Mouse (Mus musculus) adrenal gland, postnatal 25 days (tissue): ENCODE measurements at regions not wholly inside any gene's neighbourhood (a gene's known extent, or its start where the extent isn't known, plus 50 kb on each side); places are given as distances from the start of the nearest gene placed in this dataset.
A peak's percentile ranks its signal among the peaks of the same experiment; 100 is the strongest.
"Not testable (repeated sequence)": the region's sequence is repeated elsewhere in the genome, so short reads cannot be mapped to it uniquely, and the experiment has no call there.

Source experiments
- DNase-seq: peaks from one replicate; pipeline ENCODE4 v3.0.0; 2021; ENCODE audit warnings: mixed read lengths

- not testable (repeated sequence) for DNase-seq
Measured at GRCm38 (mm10) chr5:3141841-3142240, 199.4 kb upstream of the Cdk6 start.

DNA sequence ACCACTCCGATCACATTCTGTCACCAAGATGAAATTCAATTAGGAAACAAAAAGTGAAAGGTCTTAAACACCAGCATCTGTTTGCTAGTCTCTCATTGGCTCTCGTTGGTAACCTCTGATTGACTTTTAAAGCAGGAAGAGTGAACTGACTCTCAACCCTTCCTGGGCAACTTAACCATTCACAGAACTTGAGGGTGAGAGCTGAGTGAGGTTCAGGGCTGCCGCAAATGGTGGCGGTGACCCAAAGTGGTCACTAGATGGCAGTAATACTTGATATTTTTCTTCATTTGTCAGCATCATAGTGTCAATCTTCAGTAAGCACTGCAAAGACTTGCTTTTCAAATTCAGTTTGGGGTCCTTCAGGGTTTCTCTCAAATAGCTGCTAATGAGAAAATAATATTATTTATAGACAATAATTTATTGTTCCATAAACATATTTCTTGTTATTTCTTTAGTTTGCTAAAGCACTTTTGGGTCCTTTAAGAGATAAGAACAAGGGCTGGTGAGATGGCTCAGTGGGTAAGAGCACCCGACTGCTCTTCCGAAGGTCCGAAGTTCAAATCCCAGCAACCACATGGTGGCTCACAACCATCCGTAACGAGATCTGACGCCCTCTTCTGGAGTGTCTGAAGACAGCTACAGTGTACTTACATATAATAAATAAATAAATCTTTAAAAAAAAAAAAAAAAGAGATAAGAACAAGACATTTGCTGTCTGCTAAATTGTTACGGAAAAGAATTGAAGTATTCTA lies 194.6 kb upstream of the Cdk6 start:
- DNase-seq = peak; percentile 6

DNA sequence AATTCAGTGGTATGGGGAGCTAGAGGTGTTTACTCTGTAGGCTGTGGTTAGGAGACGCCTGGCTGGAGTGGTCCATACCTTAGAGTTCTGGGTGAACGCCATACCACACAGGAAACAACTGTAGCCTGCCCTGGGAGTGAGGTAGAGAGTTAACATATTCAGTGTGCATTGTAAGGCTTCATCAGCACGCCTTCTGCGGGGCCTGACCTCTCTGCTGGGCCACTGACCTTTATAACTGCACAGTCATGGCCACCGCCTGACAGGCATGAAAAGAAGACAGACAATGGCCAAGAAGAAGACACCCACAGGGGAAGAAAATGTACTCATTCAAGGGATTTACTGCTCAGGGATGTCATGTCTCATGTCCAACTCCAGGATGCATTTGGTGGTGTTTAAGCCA lies 191.4 kb upstream of the Cdk6 start:
- DNase-seq = not testable (repeated sequence)

DNA sequence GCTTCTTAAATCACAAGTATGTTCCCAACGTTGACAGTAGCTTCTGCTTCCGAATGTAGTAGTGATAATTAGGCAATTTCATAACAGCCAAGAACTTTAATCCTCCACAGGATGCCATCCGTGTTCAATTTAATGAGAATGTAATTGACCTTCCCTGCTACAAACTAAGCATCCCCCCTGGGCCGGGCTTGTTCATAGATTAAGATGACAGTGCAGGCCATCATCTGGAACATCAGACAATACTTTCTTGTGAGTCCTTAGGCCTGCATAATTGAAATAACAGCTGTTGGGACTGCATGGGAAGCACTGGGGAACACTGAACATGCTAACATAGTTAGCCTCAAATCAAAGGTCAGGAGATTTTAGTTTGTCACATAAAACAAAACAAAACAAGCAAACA lies 190.5 kb upstream of the Cdk6 start:
- DNase-seq = not testable (repeated sequence)

- DNase-seq = not testable (repeated sequence)
Measured at GRCm38 (mm10) chr5:3151534-3152148, 189.6 kb upstream of the Cdk6 start.

GRCm38 (mm10) chr5:3152149-3152865 lies 189.0 kb upstream of the Cdk6 start:
- DNase-seq = peak; percentile 42

DNA sequence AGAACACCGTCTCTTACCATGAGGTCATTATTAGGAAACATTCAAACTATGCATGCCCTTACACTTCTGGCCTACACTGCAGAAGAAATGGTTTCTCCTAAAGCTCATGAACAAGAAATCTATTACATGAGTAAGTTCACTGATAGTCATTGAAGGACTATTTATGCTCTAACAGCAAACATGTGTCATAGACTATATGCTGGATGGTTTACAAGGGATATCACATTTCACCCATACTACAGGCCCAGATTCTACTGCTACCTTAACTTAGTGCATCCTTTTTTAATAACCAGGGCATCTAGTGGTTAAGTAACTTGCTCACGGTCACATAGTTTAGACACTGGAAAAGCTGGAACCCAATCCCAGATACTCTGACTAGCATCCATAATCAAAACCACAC lies 175.8 kb upstream of the Cdk6 start:
- not testable (repeated sequence) for DNase-seq

- not testable (repeated sequence) for DNase-seq
Measured at GRCm38 (mm10) chr5:3166496-3166895, 174.8 kb upstream of the Cdk6 start.

DNA sequence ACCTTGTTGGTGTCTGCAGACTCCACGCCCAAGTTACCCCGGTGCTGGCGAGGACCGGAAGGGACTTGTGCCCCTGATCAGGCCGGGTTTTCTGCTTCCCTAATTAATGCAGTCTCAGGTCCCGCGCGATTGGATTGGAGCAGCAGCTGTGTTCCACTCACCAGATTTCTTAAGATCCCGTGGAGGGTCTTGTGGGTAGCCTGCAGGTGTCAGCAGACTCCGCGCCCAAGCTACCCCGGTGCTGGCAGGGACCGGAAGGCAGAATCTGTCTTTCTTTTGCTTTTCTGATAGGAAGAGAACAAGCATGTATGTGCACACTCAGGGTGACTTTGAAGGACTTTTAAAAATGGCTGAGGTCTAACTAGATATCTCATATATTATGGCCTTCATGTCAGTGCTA lies 147.7 kb upstream of the Cdk6 start:
- DNase-seq = not testable (repeated sequence)

- peak; percentile 7 for DNase-seq
Measured at GRCm38 (mm10) chr5:3197952-3198841, 143.1 kb upstream of the Cdk6 start.

DNA sequence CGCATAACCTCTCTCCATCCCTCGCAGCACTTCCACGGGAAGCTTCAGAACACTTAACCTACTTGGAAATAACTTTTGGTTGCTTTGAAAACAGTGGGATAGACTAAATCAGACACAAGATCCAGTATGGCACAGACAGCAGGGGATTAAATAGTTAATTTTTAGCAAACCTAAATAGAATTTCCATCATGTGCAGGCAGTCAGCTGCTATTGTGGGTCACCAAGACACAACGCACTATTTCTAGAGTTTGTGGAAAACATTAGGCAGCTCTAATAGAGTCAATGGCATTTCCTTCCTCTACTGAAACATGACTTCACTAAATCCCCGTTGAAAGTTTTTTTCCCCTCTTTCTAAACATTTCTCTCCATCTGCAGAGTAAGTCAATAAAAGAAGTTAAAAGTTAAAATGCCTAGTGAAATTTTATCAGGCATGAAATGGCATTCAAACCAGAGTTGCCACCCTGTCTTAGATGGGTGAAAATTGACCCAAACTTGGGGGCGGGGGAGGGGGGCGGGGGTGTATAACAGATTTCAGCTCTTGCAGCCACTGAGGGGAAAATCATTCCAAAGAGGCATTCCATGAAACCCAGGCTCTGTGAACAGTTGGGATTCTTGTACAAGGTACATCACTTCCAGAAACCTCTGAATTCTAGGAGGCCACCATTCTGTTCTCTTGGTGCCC lies 142.3 kb upstream of the Cdk6 start:
- DNase-seq = not testable (repeated sequence)

- DNase-seq = not testable (repeated sequence)
Measured at GRCm38 (mm10) chr5:3206160-3206559, 135.1 kb upstream of the Cdk6 start.

DNA sequence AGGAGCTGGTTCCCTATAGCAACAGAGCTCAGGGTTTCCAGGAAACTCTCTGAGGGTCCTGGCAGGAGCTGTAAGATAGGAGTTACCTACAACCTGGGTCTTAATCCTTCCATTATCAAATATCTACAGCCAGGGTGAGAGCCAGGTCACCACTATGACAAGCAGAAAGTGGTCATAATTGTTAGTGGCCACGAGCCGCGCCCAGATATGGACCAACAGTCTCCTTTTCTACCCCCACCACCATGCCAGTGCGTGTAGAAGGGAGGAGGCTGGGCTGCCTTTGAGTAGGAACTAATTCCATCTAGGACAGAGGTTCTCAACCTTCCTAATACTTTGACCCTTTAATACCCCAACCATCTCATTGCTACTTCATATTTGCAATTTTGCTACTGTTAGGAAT lies 133.0 kb upstream of the Cdk6 start:
- DNase-seq = not testable (repeated sequence)

DNA sequence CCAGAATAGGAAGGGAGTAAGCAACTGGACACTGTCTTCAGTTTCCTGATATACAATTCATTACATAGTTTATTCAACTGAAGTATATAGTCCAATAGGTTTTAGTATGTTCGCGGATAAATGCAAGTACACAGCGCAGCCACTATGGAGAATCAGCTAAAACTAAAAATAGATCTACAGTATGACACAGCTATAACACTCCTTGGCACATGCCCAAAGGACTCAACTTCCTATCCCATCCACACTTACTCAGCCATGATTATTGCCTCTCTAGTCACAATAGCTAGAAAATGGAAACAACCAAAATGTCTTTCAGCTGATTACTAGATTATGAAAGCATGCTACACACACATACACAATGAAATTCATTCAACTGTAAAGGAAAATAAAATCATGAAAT lies 130.0 kb upstream of the Cdk6 start:
- no peak for DNase-seq

DNA sequence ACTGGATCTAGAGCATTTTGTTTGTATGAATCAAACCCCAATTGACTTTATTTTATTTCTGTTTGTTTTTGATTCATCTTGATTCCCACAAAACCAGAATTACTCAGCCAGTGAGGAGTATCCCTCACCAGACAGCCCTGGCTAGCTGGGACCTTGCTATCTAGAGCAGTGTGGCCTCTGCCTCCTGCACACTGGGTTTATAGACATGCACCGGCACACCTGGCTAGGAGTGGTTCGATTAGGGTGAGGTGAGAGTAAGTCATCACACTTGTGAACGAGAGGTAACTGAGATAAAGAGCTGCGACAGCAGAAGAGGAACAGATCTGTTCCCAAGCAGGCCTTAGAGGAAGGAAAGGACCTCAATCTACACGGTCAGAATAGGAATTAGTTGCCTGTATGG lies 125.2 kb upstream of the Cdk6 start:
- no peak for DNase-seq

- DNase-seq = no peak
Measured at GRCm38 (mm10) chr5:3219230-3219629, 122.1 kb upstream of the Cdk6 start.

DNA sequence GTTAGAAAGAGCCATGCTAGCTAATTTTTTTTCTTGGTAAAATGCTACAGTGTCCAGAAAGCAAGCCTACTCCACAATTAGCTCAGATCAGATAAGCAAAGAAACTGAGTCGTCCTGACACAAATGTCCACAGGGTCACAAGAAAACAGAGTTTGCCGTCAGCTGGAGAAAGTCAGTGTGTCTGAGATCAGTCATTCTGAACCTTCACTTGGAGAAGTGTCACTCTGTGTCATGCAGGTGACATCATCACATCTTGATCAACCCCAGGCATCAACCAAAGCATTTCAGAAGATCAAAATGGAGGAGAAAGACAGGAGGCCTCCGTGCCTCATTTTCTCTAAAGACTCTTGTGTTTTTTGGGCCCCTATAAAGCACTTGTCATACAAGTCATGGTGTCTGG lies 121.5 kb upstream of the Cdk6 start:
- no peak for DNase-seq

DNA sequence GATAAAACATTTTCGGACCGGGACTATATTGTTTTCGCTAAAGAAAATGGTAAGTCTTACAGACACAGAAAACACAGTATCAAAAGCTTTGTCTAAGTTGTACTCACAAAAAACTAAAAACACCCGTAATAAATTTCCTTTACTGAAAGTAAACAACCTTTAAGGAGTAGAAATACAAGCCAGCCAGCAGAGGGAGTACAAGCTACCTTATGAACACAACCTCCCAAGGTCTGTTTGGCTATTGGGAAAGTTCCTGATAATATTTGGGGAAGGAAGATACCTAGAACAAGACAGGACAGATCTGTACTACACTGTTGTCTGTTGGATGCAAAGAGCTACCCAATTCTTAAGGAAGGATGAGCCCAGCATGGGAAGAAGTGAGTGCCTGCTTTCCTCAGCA lies 117.5 kb upstream of the Cdk6 start:
- not testable (repeated sequence) for DNase-seq

DNA sequence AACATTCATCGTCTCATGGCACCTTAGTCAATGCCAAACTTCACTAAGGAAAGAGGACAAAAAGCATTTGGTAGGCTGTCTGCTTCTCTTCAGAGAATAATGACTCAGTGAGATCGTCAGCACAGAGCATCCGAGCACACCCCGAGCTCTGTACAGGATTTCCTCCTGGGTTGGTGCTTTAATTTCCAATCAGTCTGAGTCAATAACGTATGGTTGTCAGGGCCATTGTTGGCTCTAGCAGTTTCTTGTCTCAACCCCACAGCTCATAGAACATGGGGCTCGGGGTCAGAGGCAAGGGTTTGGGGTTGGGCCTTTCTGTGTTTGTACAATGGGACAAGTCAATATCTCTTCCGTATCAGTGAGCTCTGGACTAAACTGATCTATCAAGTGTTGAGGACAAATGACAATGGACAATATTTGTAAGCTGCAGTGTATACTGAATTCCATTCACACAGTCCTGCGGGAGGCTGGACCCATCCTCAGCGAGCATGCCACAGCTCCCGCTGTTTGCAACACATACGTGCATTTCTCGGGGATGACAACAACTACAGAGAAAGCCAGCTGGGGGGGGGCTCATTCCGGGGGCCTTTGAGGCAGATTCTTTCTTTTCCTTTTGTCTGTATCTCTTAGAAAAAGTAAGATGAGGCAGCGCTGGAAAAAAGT lies 116.8 kb upstream of the Cdk6 start:
- not testable (repeated sequence) for DNase-seq

DNA sequence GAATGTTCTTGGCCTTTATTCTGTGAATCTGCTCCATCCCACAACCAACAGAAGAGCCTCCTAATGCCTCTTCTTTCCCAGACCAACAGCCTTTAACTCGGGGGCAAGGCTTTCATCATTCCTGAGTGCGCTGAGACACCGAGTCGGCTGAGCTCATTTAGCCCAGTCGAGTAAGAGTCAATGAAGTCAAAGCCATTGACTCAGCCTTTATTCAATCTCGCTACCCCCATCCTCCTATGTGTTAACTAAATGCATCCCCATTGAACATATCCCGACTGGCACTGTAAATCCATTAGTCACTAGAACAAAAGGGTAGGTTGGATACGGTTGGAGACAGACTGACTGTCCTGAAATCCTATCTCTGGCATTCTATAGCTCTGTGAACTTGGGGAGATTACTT lies 115.9 kb upstream of the Cdk6 start:
- DNase-seq = not testable (repeated sequence)

DNA sequence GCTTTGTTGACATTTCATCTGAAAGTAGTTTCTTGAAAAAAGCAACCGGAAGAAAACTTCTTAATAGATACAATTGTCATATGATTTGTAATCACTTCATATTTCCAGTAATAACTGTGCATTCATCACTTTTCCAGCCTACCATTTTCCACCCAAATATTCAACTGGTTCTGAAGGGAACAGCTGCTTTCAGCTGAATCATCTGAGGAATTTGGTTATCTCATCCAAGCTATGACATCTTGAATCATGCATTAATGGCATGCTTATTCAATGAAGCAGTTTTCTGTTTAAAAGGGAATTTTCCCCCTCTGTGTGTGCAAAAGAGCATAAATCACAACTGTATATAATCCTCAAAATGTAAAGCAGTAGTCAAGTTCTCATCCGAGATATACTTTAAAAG lies 97.2 kb upstream of the Cdk6 start:
- not testable (repeated sequence) for DNase-seq
